Mouse (Mus musculus) liver, embryonic 14.5 days (tissue): ENCODE data around the gene Nhlrc2.

Source experiments
- CTCF ChIP-seq: IDR thresholded peaks from 2 replicates; pipeline ENCODE4 v1.5.1; 2016; ENCODE audit warnings: antibody characterized with exemption, low read depth, control low read depth
- EP300 ChIP-seq: IDR thresholded peaks from 2 replicates; pipeline ENCODE4 v1.6.1; 2016; ENCODE audit warnings: antibody characterized with exemption, low read depth

DNA sequence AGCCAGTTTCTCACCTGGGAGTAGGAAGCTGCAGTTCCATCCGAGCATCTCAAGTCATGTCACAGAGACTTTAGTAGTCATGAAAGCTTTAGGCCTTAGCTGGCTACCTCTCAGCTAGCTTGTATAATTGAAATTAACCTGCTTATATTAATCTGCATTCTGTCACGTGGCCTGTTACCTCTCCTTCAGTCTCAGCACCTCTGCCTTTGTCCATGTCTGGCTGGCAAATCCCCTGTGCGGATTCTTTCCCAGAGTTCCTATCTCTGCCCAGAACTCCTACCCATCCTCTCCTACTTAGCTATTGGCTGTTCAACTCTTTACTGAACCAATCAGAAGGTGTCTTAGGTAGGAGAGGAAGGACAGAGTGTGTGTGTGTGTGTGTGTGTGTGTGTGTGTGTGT, 36.2 kb downstream of the Nhlrc2 start:
- TF ChIP-seq CTCF = no peak
- no peak for TF ChIP-seq EP300
